Mouse (Mus musculus) E14TG2a.4 (cell line): ENCODE data around the gene Tarsl2.

Experiments used
- CTCF ChIP-seq: conservative IDR thresholded peaks from 2 replicates; pipeline ENCODE4 v1.5.1; 2014; ENCODE audit warnings: low read length
- NANOG ChIP-seq: IDR thresholded peaks from 2 replicates; pipeline ENCODE4 v1.6.1; 2014; ENCODE audit warnings: borderline replicate concordance, low read length, mixed read lengths

DNA sequence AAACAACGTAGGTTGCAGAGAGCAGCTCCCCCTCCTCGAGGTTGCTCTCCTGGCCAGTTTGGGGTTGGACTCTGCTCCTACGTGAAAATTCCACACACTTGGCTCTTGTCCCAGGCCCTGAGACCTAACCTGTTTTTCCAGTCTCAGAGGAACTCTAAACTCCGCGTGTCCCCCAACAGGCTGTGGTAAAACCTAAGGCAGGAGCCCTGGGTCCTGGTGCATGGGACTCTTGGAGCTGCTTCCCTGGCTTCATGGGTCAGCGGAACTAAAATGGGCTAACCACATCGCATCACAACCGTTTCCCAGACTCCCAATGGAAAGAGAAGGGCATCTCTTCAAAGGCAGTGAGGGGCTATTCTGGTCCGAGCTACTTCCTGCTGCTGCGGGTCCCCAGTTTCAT lies 48.2 kb downstream of the Tarsl2 start:
- TF ChIP-seq CTCF (no peak), NANOG (no peak)
